In the genomic region with DNA sequence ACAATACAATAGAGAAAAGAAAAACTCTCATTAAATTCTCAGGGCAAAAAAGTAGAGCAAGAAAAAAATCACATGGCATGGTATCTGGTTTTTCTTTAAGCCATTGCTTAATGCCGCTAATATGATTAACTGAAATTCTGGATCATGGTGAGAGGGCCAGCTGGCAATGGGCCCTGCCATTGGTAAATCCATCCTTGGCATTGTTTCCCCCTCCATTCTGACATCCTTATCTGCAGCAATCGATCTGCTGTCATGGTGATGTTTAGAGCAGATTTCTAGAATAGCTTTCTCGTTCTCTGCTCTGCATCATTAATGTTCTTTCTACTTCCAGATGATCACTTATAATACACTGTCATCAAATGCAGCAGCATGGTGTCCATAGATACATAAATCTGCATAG, we compare ENCODE assay signal across 18 mouse cellular contexts.
DNase-seq lines count a peak whose midpoint lies in the region; ATAC-seq and TF ChIP-seq lines count a peak whose summit lies in the region.
"Had no signal": no experiment of that assay in that cellular context is flagged by ENCODE, and none has a peak within 500 bp of the region (broad histone marks: within the 10 kb centered on the region; RNA-seq: fewer than 3 reads in every experiment).

No protein-coding gene starts in this region.

- no peak for TF ChIP-seq EP300 in lung, postnatal 0 days (IDR thresholded peaks at IDR 0.05)

- no peaks in the 10 kb centered on the region for H3K79me2 ChIP-seq in liver, adult 2 months (ENCODE audit: control insufficient read depth, insufficient read depth, low read length)

- no peak for ATAC-seq in liver, embryonic 11.5 days (replicated peaks; ENCODE audit: low FRiP score)
- ATAC-seq in lung, postnatal 0 days: no peak
- ATAC-seq: activated CD4-positive, CD25-positive, alpha-beta regulatory T cell, adult 4 months had no signal

- H3K27ac ChIP-seq in liver, adult 2 months (replicated peaks; ENCODE audit: insufficient read depth, low read depth, low read length): no peak overlapping the region
- H3K27ac ChIP-seq in liver, embryonic 11.5 days (ENCODE audit: low read depth, low read length): no peak overlapping the region
- peak overlapping the region; percentile 58 for H3K27ac ChIP-seq in layer of hippocampus, adult 2 months
- no peak overlapping the region for H3K27ac ChIP-seq in lung, postnatal 0 days (ENCODE audit: low read length)
- H3K27ac ChIP-seq: liver, embryonic 15.5 days; stomach, postnatal 0 days had no signal

- H3K4me1 ChIP-seq in liver, adult 2 months (ENCODE audit: control insufficient read depth, insufficient read depth, low read length): no peaks in the 10 kb centered on the region
- no peaks in the 10 kb centered on the region for H3K4me1 ChIP-seq in liver, embryonic 11.5 days (replicated peaks; ENCODE audit: control insufficient read depth, insufficient read depth, low read length)
- no peaks in the 10 kb centered on the region for H3K4me1 ChIP-seq in lung, postnatal 0 days (ENCODE audit: insufficient read depth, low read depth, low read length)
- H3K4me1 ChIP-seq: liver, embryonic 15.5 days had no signal

- no peaks in the 10 kb centered on the region for H3K36me3 ChIP-seq in liver, adult 2 months (ENCODE audit: control insufficient read depth, insufficient read depth, low read length)
- no peaks in the 10 kb centered on the region for H3K36me3 ChIP-seq in liver, embryonic 11.5 days (ENCODE audit: control insufficient read depth, insufficient read depth, low read length)
- no peaks in the 10 kb centered on the region for H3K36me3 ChIP-seq in lung, postnatal 0 days (ENCODE audit: insufficient read depth, low read length)
- H3K36me3 ChIP-seq: liver, embryonic 15.5 days had no signal

- TF ChIP-seq CTCF in liver, adult 2 months (IDR thresholded peaks at IDR 0.05; ENCODE audit: low read depth, low read length): no peak
- TF ChIP-seq CTCF in layer of hippocampus, adult 2 months (conservative IDR thresholded peaks at IDR 0.05): no peak
- no peak for TF ChIP-seq CTCF in lung, postnatal 0 days (IDR thresholded peaks at IDR 0.05)

- no peaks in the 10 kb centered on the region for H3K27me3 ChIP-seq in liver, adult 2 months (ENCODE audit: control insufficient read depth, insufficient read depth, low read length)
- H3K27me3 ChIP-seq in liver, embryonic 11.5 days (replicated peaks; ENCODE audit: control insufficient read depth, insufficient read depth, low read length): no peaks in the 10 kb centered on the region
- no peaks in the 10 kb centered on the region for H3K27me3 ChIP-seq in lung, postnatal 0 days (replicated peaks; ENCODE audit: insufficient read depth, low read length)
- H3K27me3 ChIP-seq: liver, embryonic 15.5 days had no signal

- no peak for TF ChIP-seq POLR2A in liver, adult 2 months (IDR thresholded peaks at IDR 0.05; ENCODE audit: extremely low read depth, insufficient read depth, low read length)

- 45% methylated on average over 3 of the region's 3 CpGs for WGBS in liver, adult 2 months
- WGBS in liver, embryonic 11.5 days: 78% methylated on average over 3 of the region's 3 CpGs
- WGBS in lung, postnatal 0 days: 59% methylated on average over 3 of the region's 3 CpGs

- H3K9me3 ChIP-seq in liver, embryonic 11.5 days (ENCODE audit: control insufficient read depth, low read length): no peaks in the 10 kb centered on the region
- no peaks in the 10 kb centered on the region for H3K9me3 ChIP-seq in lung, postnatal 0 days (ENCODE audit: low read length)
- H3K9me3 ChIP-seq: liver, embryonic 15.5 days had no signal

- H3K4me3 ChIP-seq in liver, adult 2 months (ENCODE audit: insufficient read depth, low read depth, low read length): no peak overlapping the region
- no peak overlapping the region for H3K4me3 ChIP-seq in liver, embryonic 11.5 days (ENCODE audit: low read depth, low read length)
- no peak overlapping the region for H3K4me3 ChIP-seq in layer of hippocampus, adult 2 months
- H3K4me3 ChIP-seq in lung, postnatal 0 days (ENCODE audit: low read depth, low read length): no peak overlapping the region
- H3K4me3 ChIP-seq: liver, embryonic 15.5 days had no signal

- no peak overlapping the region for H3K9ac ChIP-seq in liver, adult 2 months (ENCODE audit: low read depth, low read length)
- H3K9ac ChIP-seq in liver, embryonic 11.5 days (ENCODE audit: low read depth, low read length): no peak overlapping the region
- no peak overlapping the region for H3K9ac ChIP-seq in lung, postnatal 0 days (replicated peaks; ENCODE audit: low read depth)
- H3K9ac ChIP-seq: liver, embryonic 15.5 days had no signal

- no peak overlapping the region for H3K4me2 ChIP-seq in liver, embryonic 11.5 days
- H3K4me2 ChIP-seq in lung, postnatal 0 days (replicated peaks; ENCODE audit: low read depth, low read length): no peak overlapping the region
- H3K4me2 ChIP-seq: liver, embryonic 15.5 days had no signal

- peak; percentile 31 to 57 for DNase-seq in cerebellum, postnatal 10 days
- no peak for DNase-seq in cerebellum, adult 9-11 months
- DNase-seq in liver, adult 2 months (ENCODE audit: extremely low read depth, low read depth, low spot score): peak; percentile 64
- no peak for DNase-seq in liver, embryonic 11.5 days (ENCODE audit: low spot score)
- peak; percentile 22 to 29 for DNase-seq in layer of hippocampus, adult 2 months (ENCODE audit: low spot score in 2 of 2)
- peak; percentile 52 for DNase-seq in retina, postnatal 1 day
- DNase-seq in kidney, adult 9 months: no peak
- no peak for DNase-seq in lung, postnatal 0 days (ENCODE audit: low spot score)
- DNase-seq: cerebellum, adult 9-10 months; embryo, embryonic 11 days; gastrocnemius, postnatal 25 days; heart, postnatal 10 days; lung, postnatal 36 days; right cerebral cortex, adult 18-20 months; thymus, postnatal 14 days had no signal

Comparison
In these comparisons a context has a peak if more than half of its experiments do, and no peak if none do; other contexts are left out.
1. DNase-seq: peak in cerebellum, postnatal 10 days (2 of 2), liver, adult 2 months (single experiment), layer of hippocampus, adult 2 months (2 of 2) and retina, postnatal 1 day (single experiment); none in cerebellum, adult 9-11 months (single experiment), liver, embryonic 11.5 days (single experiment), kidney, adult 9 months (single experiment) and lung, postnatal 0 days (single experiment).